ENCODE assay signal across 8 mouse cellular contexts in genomic region chr2:24049344-24049990, GRCm38 (mm10). TPM values are rescaled to one million over a fixed set of nuclear protein-coding genes. Genes with fewer than 3 reads are reported as not detected.
DNase-seq lines count a peak whose midpoint lies in the region; ATAC-seq and TF ChIP-seq lines count a peak whose summit lies in the region.

TSS of gene Hnmt (minus strand) at chr2:24049394.

- peak within 1 kb of the TSS; percentile 72 for H3K9ac ChIP-seq in liver, adult 2 months (ENCODE audit: low read depth, low read length)
- no peak within 1 kb of the TSS; the same call in 1 of the 2 replicates for H3K9ac ChIP-seq in forebrain, embryonic 12.5 days
- H3K9ac ChIP-seq in intestine, embryonic 14.5 days (ENCODE audit: low read length): peak within 1 kb of the TSS; percentile 39
- no peak within 1 kb of the TSS for H3K9ac ChIP-seq in liver, embryonic 14.5 days (replicated peaks)

- H3K27me3 ChIP-seq in liver, adult 2 months (ENCODE audit: control insufficient read depth, insufficient read depth, low read length): no peaks in the 10 kb centered on the region
- no peaks in the 10 kb centered on the region for H3K27me3 ChIP-seq in forebrain, embryonic 12.5 days
- H3K27me3 ChIP-seq in intestine, embryonic 14.5 days (replicated peaks; ENCODE audit: control insufficient read depth, insufficient read depth, low read length): no peaks in the 10 kb centered on the region
- no peaks in the 10 kb centered on the region for H3K27me3 ChIP-seq in liver, embryonic 14.5 days (ENCODE audit: control insufficient read depth, insufficient read depth, low read length)

- WGBS in liver, adult 2 months: 21% methylated on average over 7 of the region's 7 CpGs
- WGBS in forebrain, embryonic 12.5 days: 57% methylated on average over 7 of the region's 7 CpGs
- WGBS in intestine, embryonic 14.5 days: 31% methylated on average over 7 of the region's 7 CpGs
- 36% methylated on average over 7 of the region's 7 CpGs for WGBS in liver, embryonic 14.5 days (ENCODE audit: insufficient replicate concordance)

- no peak for TF ChIP-seq POLR2A in liver, adult 2 months (IDR thresholded peaks at IDR 0.05; ENCODE audit: extremely low read depth, insufficient read depth, low read length)

- peak within 1 kb of the TSS; percentile 86 for H3K27ac ChIP-seq in liver, adult 2 months (replicated peaks; ENCODE audit: insufficient read depth, low read depth, low read length)
- no peak within 1 kb of the TSS for H3K27ac ChIP-seq in forebrain, embryonic 12.5 days
- H3K27ac ChIP-seq in intestine, embryonic 14.5 days (ENCODE audit: low read depth): peak within 1 kb of the TSS; percentile 47; the same call in 1 of the 2 replicates
- no peak within 1 kb of the TSS for H3K27ac ChIP-seq in liver, embryonic 14.5 days

- H3K4me3 ChIP-seq in liver, adult 2 months (ENCODE audit: insufficient read depth, low read depth, low read length): peak within 1 kb of the TSS; percentile 64
- peak within 1 kb of the TSS; percentile 39 for H3K4me3 ChIP-seq in forebrain, embryonic 12.5 days (replicated peaks)
- peak within 1 kb of the TSS; percentile 25 for H3K4me3 ChIP-seq in intestine, embryonic 14.5 days (ENCODE audit: low read depth, low read length)
- H3K4me3 ChIP-seq in liver, embryonic 14.5 days (ENCODE audit: insufficient read depth in 1 of 2, low read depth in 2 of 2, low read length in 2 of 2): peak within 1 kb of the TSS; percentile 17 to 21; a peak in 3 of 4 replicates

- TF ChIP-seq CTCF in liver, adult 2 months (IDR thresholded peaks at IDR 0.05; ENCODE audit: low read depth, low read length): no peak
- no peak for TF ChIP-seq CTCF in liver, embryonic 14.5 days (IDR thresholded peaks at IDR 0.05; ENCODE audit: low read depth)

- peak; percentile 75 for DNase-seq in liver, adult 2 months (ENCODE audit: extremely low read depth, low read depth, low spot score)
- DNase-seq in liver: no peak
- DNase-seq in intestine, embryonic 14.5 days (ENCODE audit: low spot score): no peak
- DNase-seq in liver, embryonic 14.5 days (ENCODE audit: low read depth in 3 of 3, low spot score in 3 of 3): no peak
- peak; percentile 6 for DNase-seq in retina, postnatal 1 day
- no peak for DNase-seq in right cerebral cortex, postnatal 10 days (ENCODE audit: low spot score in 2 of 2)
- DNase-seq in frontal cortex, postnatal 14 days (ENCODE audit: low spot score in 2 of 2): no peak

- peaks cover 3% of the 10 kb centered on the region; the same call in 1 of the 2 replicates for H3K4me1 ChIP-seq in liver, adult 2 months (ENCODE audit: control insufficient read depth, insufficient read depth, low read length)
- H3K4me1 ChIP-seq in forebrain, embryonic 12.5 days: peaks cover 8% of the 10 kb centered on the region
- peaks cover 5% of the 10 kb centered on the region; the same call in 1 of the 2 replicates for H3K4me1 ChIP-seq in intestine, embryonic 14.5 days (replicated peaks; ENCODE audit: control insufficient read depth, insufficient read depth, low read length)
- 0 out of 4 replicates have a peak, but pooled peaks cover 0 to 2% of the 10 kb centered on the region in 2 experiments for H3K4me1 ChIP-seq in liver, embryonic 14.5 days (replicated peaks; ENCODE audit: control insufficient read depth in 2 of 2, insufficient read depth in 2 of 2, low read length in 1 of 2)

- H3K79me2 ChIP-seq in liver, adult 2 months (ENCODE audit: control insufficient read depth, insufficient read depth, low read length): no peaks in the 10 kb centered on the region

- peak within 1 kb of the TSS; percentile 62 for H3K4me2 ChIP-seq in forebrain, embryonic 12.5 days
- H3K4me2 ChIP-seq in intestine, embryonic 14.5 days (ENCODE audit: low read length): peak within 1 kb of the TSS; percentile 45
- peak within 1 kb of the TSS; percentile 56 for H3K4me2 ChIP-seq in liver, embryonic 14.5 days (ENCODE audit: low read depth)

- H3K36me3 ChIP-seq in liver, adult 2 months (ENCODE audit: control insufficient read depth, insufficient read depth, low read length): no peaks in the 10 kb centered on the region
- H3K36me3 ChIP-seq in forebrain, embryonic 12.5 days (replicated peaks): no peaks in the 10 kb centered on the region
- no peaks in the 10 kb centered on the region for H3K36me3 ChIP-seq in intestine, embryonic 14.5 days (ENCODE audit: control insufficient read depth, insufficient read depth, low read length)
- no peaks in the 10 kb centered on the region for H3K36me3 ChIP-seq in liver, embryonic 14.5 days (replicated peaks; ENCODE audit: control insufficient read depth, insufficient read depth, low read depth)

- no peak for TF ChIP-seq EP300 in liver, embryonic 14.5 days (IDR thresholded peaks at IDR 0.05; ENCODE audit: low read depth)

- no peaks in the 10 kb centered on the region for H3K9me3 ChIP-seq in forebrain, embryonic 12.5 days
- H3K9me3 ChIP-seq in intestine, embryonic 14.5 days (ENCODE audit: control insufficient read depth, low read length): no peaks in the 10 kb centered on the region
- no peaks in the 10 kb centered on the region for H3K9me3 ChIP-seq in liver, embryonic 14.5 days (ENCODE audit: control insufficient read depth, low read length)

- ATAC-seq in forebrain, embryonic 12.5 days (ENCODE audit: low FRiP score): no peak
- ATAC-seq in intestine, embryonic 14.5 days (replicated peaks; ENCODE audit: low FRiP score, low TSS enrichment, low read depth): no peak
- ATAC-seq in liver, embryonic 14.5 days (ENCODE audit: insufficient read depth): no peak

RNA-seq across cellular contexts. Expression of gene Hnmt, which starts in this region (rescaled TPM):
- total RNA-seq in liver, adult 2 months (2014; rRNA removed): 27.7 and 46.7 TPM in 2 replicates
- polyA plus RNA-seq in liver, adult 2 months (2012; rRNA removed): 2.3 and 3.0 TPM in 2 replicates
- polyA plus RNA-seq in forebrain, embryonic 12.5 days (2016; fragmentation: Nextera tagmentation; extraction: Ambion mirVana): 0.99 and 1.4 TPM in 2 replicates
- polyA plus RNA-seq in intestine, embryonic 14.5 days (2014; fragmentation: Nextera tagmentation; extraction: Ambion mirVana): 1.3 and 1.7 TPM in 2 replicates
- polyA plus RNA-seq in liver, embryonic 14.5 days (2012; rRNA removed): 0.15 and 0.17 TPM in 2 replicates
- 0.33 and 0.52 TPM in 2 replicates for polyA plus RNA-seq in liver, embryonic 14.5 days (2014; fragmentation: Nextera tagmentation; extraction: Ambion mirVana)

Comparison
In these comparisons a context has a peak if more than half of its experiments do, and no peak if none do; other contexts are left out.
1. DNase-seq: peak in liver, adult 2 months (single experiment) and retina, postnatal 1 day (single experiment); none in liver (single experiment), intestine, embryonic 14.5 days (single experiment), liver, embryonic 14.5 days (0 of 3), right cerebral cortex, postnatal 10 days (0 of 2) and frontal cortex, postnatal 14 days (0 of 2).
2. H3K27ac ChIP-seq: peak in liver, adult 2 months (single experiment) and intestine, embryonic 14.5 days (single experiment); none in forebrain, embryonic 12.5 days (single experiment) and liver, embryonic 14.5 days (single experiment).
3. H3K9ac ChIP-seq: peak in liver, adult 2 months (single experiment) and intestine, embryonic 14.5 days (single experiment); none in forebrain, embryonic 12.5 days (single experiment) and liver, embryonic 14.5 days (single experiment).
4. Peak in every context shown above with its lines, with median percentiles within 50 percentile points of each other: H3K4me3 ChIP-seq and H3K4me2 ChIP-seq.